18 mouse cellular contexts compared by ENCODE assay signal in genomic region chr1:89265771-89266170, GRCm38 (mm10).
DNase-seq lines count a peak whose midpoint lies in the region.
"Had no signal": no experiment of that assay in that cellular context is flagged by ENCODE, and none has a peak within 500 bp of the region (broad histone marks: within the 10 kb centered on the region; RNA-seq: fewer than 3 reads in every experiment).

No protein-coding gene starts in this region.

- peak; percentile 56 for DNase-seq in adrenal gland, adult 2 months
- DNase-seq in adrenal gland, adult 18-20 months (ENCODE audit: low spot score in 2 of 2) = no peak
- DNase-seq in 3134 (ENCODE audit: extremely low read depth, insufficient read length, low spot score) = peak; percentile 18
- DNase-seq in 416B (ENCODE audit: low read depth) = peak; percentile 5
- no peak for DNase-seq in kidney, postnatal 10 days
- DNase-seq in gastrocnemius, postnatal 4 days (ENCODE audit: low spot score in 2 of 2) = no peak
- DNase-seq: B cell, adult 2 months; cerebellum, adult 18-20 months; cerebellum, adult 9-10 months; cerebellum, postnatal 14 days; forebrain, postnatal 0 days; gastrocnemius, adult 2 months; gastrocnemius, postnatal 14 days; heart, adult 2 months; heart, postnatal 14 days; heart, postnatal 4 days; kidney, adult 18-20 months; kidney, adult 9 months had no signal

Comparison
In these comparisons a context has a peak if more than half of its experiments do, and no peak if none do; other contexts are left out.
1. DNase-seq: peak in adrenal gland, adult 2 months (single experiment), 3134 (single experiment) and 416B (single experiment); none in adrenal gland, adult 18-20 months (0 of 2), kidney, postnatal 10 days (single experiment) and gastrocnemius, postnatal 4 days (0 of 2).